Mouse (Mus musculus) left cerebral cortex, adult 18-20 months (tissue): ENCODE measurements around the gene Nt5c3b. TPM values are rescaled to one million over a fixed set of nuclear protein-coding genes. Genes with fewer than 3 reads are reported as not detected.

Experiments
- DNase-seq, 2 experiments: peaks; one replicate each; pipeline ENCODE4 v3.0.0; 2021 to 2022; ENCODE audit warnings: low spot score in 2 of 2, mixed read lengths in 1 of 2
- total RNA-seq, 2 experiments: library from RNA; stranded (reverse); gene quantifications; 2 replicates each; pipeline ENCODE4 v1.2.3; 2021

Gene Nt5c3b
- total RNA-seq, 2 experiments from 2014 or later = 47.2 to 53.8 TPM

GRCm38 (mm10) chr11:100430052-100430451, 11.6 kb downstream of the Nt5c3b start:
- DNase-seq = no peak

DNA sequence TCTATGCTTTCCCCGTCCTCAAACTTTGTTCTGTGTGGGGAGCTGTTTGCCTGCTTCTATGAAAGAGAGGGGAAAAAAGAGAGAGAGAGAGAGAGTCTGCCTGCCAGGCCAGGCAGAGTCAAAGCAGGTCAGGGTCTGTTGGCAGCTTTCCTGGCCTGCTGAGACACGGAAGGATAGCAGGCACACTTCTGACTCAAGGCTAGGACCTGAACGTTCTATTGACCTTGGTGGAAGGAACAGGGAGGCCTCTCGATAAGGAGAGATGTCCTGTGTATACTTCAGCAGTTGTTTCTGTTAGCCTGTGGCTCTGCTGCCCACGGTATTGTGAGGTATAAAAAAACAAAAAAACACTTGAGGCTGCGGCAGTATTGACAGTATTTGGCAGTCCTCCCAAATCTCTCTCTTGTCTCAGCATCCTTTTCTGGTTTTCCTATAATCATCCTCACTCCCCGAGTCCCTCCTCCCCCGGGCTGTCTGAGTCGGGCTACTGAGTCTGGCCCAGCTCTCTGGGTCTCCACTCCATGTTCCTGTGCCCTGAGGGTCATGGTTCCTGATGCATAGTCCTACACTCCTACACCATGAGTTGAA, 12.9 kb downstream of the Nt5c3b start:
- no peak for DNase-seq

DNA sequence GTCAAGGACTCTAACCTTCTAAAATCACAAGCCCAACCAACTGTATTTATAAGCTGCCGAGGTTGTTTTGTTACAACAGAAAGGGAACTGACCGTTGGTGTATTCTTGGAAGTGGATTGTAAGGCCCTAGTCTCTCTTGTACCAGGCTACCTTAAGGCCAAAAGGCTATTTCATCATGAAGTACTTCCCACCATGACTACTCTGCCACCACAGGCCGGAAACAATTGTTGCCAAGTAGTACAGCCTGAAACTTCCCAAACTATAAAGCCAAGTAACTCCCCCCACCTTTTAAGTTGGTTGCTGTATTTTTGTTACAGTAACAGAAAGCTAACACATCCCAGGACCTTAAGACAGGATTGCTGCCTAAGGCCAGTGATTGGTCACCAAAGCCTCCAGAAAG, 14.8 kb downstream of the Nt5c3b start:
- DNase-seq = no peak

DNA sequence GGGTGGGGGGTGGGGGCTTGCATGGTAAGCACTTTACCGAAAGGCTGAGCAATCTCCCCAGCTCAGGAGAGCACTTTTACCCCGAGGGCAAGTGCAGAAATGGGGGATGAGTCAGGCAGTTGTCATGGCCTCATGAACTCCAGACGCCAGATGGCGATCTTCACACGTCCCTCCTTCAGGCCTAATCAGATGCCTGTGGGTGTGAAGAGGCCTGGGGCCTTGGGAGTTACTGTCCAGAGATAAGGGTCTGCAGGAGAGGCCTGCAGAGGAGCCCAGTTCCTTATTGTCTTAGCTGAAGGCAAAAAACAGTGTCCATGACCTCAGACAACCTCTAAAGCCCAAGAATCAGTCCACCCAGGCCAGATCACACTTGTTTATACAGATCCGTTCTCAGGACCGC, 15.8 kb downstream of the Nt5c3b start:
- peak; percentile 68 to 72 for DNase-seq

GRCm38 (mm10) chr11:100423836-100424235, 17.8 kb downstream of the Nt5c3b start:
- no peak for DNase-seq

DNA sequence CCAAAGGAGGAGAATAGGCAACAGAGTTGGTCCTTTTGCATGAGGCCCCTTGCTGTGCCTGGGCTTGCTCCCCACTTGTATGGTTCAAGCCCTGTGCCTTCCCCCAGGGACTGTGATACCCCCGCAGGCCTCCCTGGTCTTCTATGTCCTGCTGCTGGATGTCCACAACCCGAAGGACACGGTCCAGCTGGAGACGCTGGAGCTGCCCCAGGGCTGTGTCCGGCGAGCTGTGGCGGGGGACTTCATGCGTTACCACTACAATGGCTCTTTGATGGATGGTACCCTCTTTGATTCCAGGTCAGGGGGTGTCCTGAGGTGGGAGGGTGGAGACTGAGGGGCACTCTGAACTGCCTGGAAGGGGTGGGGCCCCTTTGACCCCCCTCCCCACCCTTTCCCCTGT, 20.1 kb downstream of the Nt5c3b start:
- DNase-seq = no peak

- DNase-seq = no peak
Observed at GRCm38 (mm10) chr11:100414914-100415822, 26.4 kb downstream of the Nt5c3b start, which contains the start of gene Fkbp10. Fkbp10 (plus strand) TSS chr11:100415697.

DNA sequence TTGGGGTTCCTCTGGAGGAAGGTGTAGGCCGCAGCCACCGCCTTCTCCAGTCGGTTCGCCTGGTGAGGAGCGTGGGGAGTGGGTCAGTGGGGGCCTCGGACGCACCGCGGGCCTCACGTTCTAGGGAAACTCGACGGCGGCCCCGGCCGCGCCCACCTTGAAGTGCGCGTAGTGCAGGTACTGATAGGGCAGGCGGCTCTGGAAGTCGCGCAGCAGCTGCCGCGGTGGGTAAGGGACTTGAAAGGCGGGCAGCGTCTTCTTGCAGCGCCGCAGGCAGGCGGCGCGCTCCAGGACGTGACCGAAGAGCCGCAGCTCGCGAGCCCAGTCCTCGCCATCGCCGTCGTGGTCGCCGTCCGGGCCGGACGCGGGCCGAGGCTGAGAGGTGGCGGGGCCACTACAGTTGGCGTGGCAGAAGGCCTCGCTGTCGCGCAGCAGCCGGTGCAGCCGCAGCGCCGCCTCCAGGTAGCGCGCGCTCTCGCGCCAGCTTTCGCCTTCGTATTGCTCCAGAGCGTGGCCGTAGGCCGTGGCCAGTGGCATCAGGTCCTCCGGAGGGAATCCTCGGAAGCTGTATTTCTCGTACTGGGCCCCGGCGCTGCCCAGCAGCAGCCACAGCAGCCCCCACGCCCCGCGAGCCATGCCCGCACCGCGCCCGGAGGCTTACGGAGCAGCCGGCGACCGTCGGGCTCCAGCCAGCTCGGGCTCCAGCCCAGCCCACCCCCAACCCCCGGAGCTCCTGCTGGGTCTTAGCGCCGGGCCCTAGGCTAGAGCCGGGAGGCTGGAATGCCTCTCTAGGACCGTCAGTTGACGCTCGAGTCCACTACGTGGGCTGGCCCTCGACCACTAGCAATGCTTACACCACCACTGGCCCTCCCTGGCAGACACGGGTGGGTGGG, 27.3 kb downstream of the Nt5c3b start, which contains the start of gene P3h4:
P3h4 (minus strand) TSS at position 816 of the 893 bp plus-strand sequence.
- DNase-seq = peak; percentile 68 to 77

- no peak for DNase-seq
Observed at GRCm38 (mm10) chr11:100413541-100413940, 28.1 kb downstream of the Nt5c3b start.

DNA sequence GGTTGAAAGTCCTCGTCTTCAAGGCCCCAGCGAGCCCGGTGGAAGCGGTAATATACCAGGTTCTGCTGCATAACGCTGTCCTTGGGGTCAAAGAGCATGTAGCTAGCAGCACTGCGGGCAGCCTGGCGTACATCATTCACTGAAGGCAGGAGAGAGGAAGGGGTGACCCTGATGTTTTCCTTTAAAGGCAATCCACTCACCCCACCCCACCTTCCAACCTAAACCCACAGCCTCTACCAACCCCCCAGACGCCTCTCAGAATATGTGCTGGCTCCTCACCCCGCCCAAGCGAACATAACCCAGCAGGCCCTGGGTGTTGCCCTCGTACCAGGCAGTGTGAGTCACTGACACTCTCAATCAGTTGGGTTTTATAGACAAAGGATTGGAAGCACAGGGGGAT, 29.9 kb downstream of the Nt5c3b start:
- DNase-seq = no peak

DNA sequence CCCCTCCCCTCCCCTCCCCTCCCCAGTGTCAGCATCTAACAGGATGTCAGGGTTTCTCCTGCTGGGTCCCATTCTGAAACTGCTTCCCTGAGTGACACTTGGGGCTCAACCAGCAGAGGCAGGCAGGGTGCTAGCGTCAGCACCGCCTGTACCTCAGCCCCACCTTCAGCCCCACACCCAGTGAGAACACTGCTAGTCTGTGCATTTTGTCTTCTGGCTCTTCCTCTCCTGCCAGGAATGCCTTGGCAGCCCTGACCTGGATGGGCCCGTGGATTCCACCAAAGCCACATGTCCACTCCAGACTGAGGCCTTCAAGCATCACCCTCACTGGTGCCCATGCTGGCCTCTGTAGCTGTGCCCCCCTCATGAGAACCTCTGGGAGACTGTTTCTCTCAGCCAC, 31.9 kb downstream of the Nt5c3b start:
- no peak for DNase-seq

- no peak for DNase-seq
Observed at GRCm38 (mm10) chr11:100408835-100409462, 32.7 kb downstream of the Nt5c3b start.

DNA sequence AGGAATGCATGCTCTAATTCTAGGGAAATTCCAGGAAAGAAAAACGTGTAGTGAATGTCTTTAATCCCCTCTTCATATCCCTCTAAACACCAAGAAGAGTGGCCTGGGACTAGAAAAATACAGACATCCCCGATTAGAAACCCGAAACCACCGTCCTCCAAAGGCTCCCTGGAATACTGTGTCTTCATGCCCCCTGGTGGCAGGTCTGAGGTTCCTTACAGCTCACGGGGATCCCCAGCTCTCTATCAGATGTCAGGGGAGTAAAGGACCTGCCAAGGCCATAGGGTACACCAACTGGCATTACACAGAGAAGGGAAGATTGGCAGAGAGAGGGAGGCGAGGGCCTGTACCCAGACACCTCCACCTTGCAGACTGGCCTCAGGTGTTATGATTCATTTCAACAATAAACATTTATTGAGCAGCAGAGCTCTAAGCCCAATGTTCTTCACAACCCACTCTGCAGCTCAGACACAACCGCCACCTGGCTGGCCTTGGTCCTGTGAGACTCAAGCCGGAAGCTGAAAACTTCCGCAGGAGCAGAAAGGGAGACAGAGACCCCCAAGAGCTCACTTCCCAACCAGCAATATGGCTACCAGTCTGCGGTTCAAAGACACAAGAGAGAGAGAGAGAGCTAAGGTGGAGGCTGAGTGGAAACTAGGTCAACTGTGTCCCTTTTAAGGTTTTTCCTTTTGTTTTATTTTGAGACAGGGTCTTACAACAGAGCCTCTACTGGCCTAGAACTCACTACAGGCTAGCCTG, 33.4 kb downstream of the Nt5c3b start:
- peak; percentile 55 to 75 for DNase-seq

DNA sequence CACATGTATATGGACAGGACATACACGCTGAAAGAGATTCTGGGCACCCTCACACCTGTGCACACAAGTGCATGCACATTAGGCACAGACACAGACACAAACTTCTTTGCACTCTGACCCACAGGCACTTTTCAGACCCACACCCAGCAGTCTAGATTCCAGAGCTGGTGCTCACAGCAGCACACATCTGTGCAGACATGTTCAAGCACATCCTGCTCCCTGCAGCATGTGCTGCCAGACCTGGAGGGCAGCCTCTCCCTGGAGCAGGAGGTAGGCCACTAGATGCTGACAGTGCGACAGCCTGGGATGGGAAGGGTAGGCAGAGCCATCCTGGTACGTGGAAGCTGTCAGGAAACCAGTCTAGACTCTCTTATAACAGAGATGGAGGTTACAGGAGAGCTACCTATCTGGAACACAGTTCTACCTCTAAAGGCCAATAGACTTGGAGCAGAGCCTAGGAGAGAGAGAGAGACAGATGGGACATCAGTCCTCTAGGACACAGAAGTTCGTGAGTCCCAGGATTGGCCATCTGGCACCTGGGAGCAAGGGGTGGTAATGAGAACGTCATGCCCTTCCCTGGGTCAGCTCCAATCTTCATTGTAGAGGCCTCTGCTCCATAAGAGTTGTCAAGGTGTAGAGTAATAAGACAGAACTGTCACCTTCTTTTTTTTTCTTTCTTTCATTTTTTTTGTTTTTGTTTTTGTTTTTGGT, 34.5 kb downstream of the Nt5c3b start:
- DNase-seq = no peak

- no peak for DNase-seq
Observed at GRCm38 (mm10) chr11:100406273-100406672, 35.3 kb downstream of the Nt5c3b start.

GRCm38 (mm10) chr11:100404456-100405074, 37.0 kb downstream of the Nt5c3b start:
- DNase-seq = no peak

GRCm38 (mm10) chr11:100403445-100404134, 38.0 kb downstream of the Nt5c3b start:
- no peak for DNase-seq

- no peak for DNase-seq
Observed at GRCm38 (mm10) chr11:100402682-100403081, 38.9 kb downstream of the Nt5c3b start.
